Mouse (Mus musculus) gastrocnemius, adult 2 months (tissue): ENCODE results near the gene Naa50. TPM values are rescaled to one million over a fixed set of nuclear protein-coding genes. Genes with fewer than 3 reads are reported as not detected.
A peak's percentile ranks its signal among the peaks of the same experiment; 100 is the strongest.

Experiments used
- DNase-seq: peaks from one replicate; pipeline ENCODE4 v3.0.0; 2022
- H3K27ac ChIP-seq: fragments of 200-600 bp; 2 replicates; pipeline ENCODE4 v1.8.1; 2022; ENCODE audit warnings: mild to moderate bottlenecking
- H3K4me3 ChIP-seq: fragments of 200-600 bp; 2 replicates; pipeline ENCODE4 v1.8.1; 2022; ENCODE audit warnings: mild to moderate bottlenecking, moderate library complexity
- CTCF ChIP-seq: fragments of 200-600 bp; IDR thresholded peaks from 2 replicates; pipeline ENCODE4 v1.8.1; 2022; ENCODE audit warnings: antibody characterized with exemption, mild to moderate bottlenecking, moderate library complexity
- intact Hi-C: fragments of 180-260 bp; cut with DNase I; formaldehyde crosslinking; loops from one replicate; pipeline ENCODE4 v1.15.1; 2025
- total RNA-seq, 2 experiments: library from RNA; stranded (reverse); gene quantifications; 2 replicates each; pipeline ENCODE4 v1.2.3; 2021

Naa50 gene
- total RNA-seq, 2 experiments from 2014 or later = 181 to 195 TPM

GRCm38 (mm10) chr16:44184769-44185168 lies 45.1 kb downstream of the Naa50 start:
- peak overlapping the region; percentile 16; the same call in 1 of the 2 replicates for H3K27ac ChIP-seq
- H3K4me3 ChIP-seq = no peak overlapping the region
- no peak for TF ChIP-seq CTCF
- no peak for DNase-seq
- intact Hi-C loops = no loop called here

GRCm38 (mm10) chr16:44187172-44187571 lies 47.5 kb downstream of the Naa50 start:
- no peak overlapping the region for H3K4me3 ChIP-seq
- intact Hi-C loops = no loop called here
- TF ChIP-seq CTCF = no peak
- H3K27ac ChIP-seq = no peak overlapping the region
- DNase-seq = no peak

- TF ChIP-seq CTCF = no peak
- no peak for DNase-seq
Measured at GRCm38 (mm10) chr16:44188766-44189165, 49.1 kb downstream of the Naa50 start.

GRCm38 (mm10) chr16:44190032-44190431 lies 50.4 kb downstream of the Naa50 start:
- intact Hi-C loops = no loop called here
- H3K4me3 ChIP-seq = no peak overlapping the region
- TF ChIP-seq CTCF = no peak
- DNase-seq = no peak
- H3K27ac ChIP-seq = peak overlapping the region; percentile 70

More at GRCm38 (mm10) chr16:44188766-44189165, 49.1 kb downstream of the Naa50 start:
- intact Hi-C loops = no loop called here
- Histone ChIP-seq H3K27ac (no peak overlapping the region), H3K4me3 (no peak overlapping the region)

DNA sequence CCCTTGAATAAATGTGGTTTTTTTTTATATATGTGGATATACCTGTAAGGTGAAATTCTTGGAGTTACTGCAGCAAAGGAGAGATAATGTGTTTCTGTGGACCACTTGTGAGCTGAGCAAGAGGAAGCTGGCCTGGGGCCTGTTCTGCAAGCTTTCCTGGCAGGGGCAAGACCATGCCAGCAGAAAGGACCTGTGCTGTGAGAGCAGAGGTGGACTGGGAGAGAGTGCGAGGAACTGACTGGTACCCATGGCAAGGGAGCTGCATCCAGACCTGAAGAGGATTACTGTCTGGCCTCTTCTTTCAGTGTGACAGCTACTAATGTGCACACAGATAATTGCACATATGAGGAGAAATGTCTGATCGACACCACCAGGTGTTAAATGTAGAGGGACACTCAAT lies 51.3 kb downstream of the Naa50 start:
- DNase-seq = no peak
- no peak for TF ChIP-seq CTCF
- no peak overlapping the region for H3K4me3 ChIP-seq
- intact Hi-C loops = no loop called here
- H3K27ac ChIP-seq = peak overlapping the region; percentile 70

DNA sequence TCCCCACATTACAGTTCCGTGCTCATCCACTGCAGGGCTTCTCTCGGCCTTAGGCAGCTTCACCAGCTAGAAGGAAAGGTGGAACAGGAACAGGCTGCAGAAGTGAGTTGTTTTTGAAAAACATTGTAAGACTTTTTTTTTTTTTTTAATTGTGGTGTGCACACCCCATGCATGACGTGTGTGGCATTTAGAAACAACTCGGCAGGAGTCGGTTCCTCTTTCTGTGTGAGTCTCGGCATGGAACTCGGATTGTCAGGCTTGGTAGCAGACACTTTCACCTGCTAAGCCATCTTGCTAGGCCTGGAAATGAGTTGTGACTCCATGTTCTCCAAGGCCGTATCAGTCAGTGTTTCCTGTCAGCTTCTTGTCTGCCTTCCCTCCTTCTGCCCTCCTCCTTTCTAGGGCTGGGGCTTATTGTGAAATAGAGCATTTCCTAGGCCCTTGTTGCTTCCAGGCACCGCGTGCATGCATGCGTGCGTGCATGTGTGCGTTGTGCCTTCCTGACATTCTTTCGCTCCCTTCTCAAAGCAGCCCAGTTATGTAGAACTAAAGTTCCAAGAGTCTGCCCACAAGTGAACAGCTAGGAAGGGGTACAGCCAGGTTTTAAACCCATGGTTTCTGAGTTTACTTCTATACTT lies 59.6 kb downstream of the Naa50 start:
- no peak for DNase-seq
- Histone ChIP-seq H3K27ac (peak overlapping the region; percentile 79), H3K4me3 (no peak overlapping the region)
- TF ChIP-seq CTCF = no peak
- intact Hi-C loops = no loop called here

DNA sequence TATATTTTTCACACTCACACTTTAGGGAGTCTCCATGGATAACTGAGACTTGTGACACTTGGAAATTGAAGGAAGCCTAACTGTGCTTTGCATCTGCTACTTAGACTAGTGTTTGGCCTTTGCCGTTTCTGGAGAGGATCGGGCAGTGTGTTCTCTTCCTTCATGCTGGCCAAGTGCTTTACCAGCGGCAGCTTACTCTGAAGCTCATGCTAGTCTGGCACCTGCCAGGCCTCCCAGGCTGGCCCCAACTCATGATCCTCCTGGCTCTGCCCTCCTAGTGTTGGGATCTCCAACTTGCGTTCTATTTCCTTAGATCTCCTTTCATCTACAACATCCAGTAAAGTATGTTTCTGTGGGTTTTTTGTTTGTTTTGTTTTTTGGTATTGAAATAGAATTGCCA lies 60.5 kb downstream of the Naa50 start:
- H3K27ac ChIP-seq = peak overlapping the region; percentile 79
- peak; percentile 70 for DNase-seq
- H3K4me3 ChIP-seq = no peak overlapping the region
- no peak for TF ChIP-seq CTCF
- intact Hi-C loops = no loop called here

DNA sequence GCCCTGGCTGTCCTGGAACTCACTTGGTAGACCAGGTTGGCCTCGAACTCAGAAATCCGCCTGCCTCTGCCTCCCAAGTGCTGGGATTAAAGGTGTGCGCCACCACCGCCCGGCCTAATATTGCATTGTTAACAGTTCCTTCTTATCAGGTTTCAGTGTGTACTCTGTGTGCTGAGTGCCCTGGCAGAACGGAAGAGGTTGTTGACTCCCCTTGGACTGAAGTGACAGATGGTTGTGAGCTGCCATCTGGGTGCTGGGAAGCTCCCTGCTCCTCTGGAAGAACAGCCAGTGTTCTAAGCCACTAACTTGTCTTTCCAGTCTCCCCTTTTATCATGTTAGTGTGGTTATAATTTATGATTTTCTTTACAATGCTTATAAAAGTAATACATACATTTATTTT lies 64.7 kb downstream of the Naa50 start:
- DNase-seq = no peak

GRCm38 (mm10) chr16:44205973-44206372 lies 66.3 kb downstream of the Naa50 start:
- H3K4me3 ChIP-seq = no peak overlapping the region
- peak; percentile 65 for DNase-seq
- no peak for TF ChIP-seq CTCF
- intact Hi-C loops = no loop called here
- H3K27ac ChIP-seq = peak overlapping the region; percentile 72

More for the DNA sequence above, 64.7 kb downstream of the Naa50 start:
- intact Hi-C loops = no loop called here
- peak overlapping the region; percentile 70 for H3K27ac ChIP-seq
- H3K4me3 ChIP-seq = no peak overlapping the region
- no peak for TF ChIP-seq CTCF

- no peak for TF ChIP-seq CTCF
- Histone ChIP-seq H3K4me3 (no peak overlapping the region), H3K27ac (peak overlapping the region; percentile 48)
- intact Hi-C loops = no loop called here
- no peak for DNase-seq
Measured at GRCm38 (mm10) chr16:44210156-44211053, 70.8 kb downstream of the Naa50 start.

DNA sequence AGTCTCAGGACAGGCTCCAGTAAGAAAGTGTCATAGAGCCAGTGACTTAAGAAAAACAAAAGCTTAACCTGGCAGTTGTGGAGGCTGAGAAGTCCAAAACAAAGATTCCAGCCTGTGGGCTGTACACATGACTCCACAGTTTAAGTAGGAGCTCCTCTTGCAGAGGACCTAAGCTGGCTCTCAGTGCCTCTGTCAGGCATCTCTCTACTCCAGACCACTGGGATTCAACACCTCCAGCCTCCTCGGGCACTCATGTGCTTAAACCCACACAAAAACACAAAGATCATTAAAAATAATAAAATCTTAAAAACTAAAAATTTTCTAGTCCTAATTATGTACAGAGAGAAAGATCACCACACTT lies 71.4 kb downstream of the Naa50 start:
- TF ChIP-seq CTCF = no peak
- DNase-seq = no peak
- intact Hi-C loops = no loop called here
- Histone ChIP-seq H3K4me3 (no peak overlapping the region), H3K27ac (peak overlapping the region; percentile 48)

DNA sequence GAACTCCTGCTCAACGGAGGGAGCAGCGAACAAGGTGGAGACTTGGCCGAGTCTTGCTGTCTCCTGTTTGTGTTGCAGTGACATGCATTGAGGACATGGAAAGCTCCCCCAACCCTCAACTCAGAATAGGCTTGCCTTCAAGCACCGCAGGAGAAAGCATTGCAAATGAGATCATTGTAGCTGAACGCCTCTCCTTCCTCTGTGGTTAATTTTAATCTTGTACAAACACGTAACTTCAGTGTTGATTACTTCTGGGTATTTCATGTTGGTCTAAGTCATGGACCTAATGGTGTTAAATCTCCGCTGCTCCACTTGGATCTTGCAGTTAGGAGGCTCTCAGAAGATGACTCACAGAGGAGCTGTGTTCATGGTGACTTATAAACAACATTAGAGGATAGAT lies 73.1 kb downstream of the Naa50 start:
- no peak for DNase-seq
- TF ChIP-seq CTCF = no peak
- intact Hi-C loops = no loop called here
- no peak overlapping the region for H3K4me3 ChIP-seq
- H3K27ac ChIP-seq = peak overlapping the region; percentile 96

Other genes with a start within 250 kb of the Naa50 start
- gene Qtrt2, start 213.0 kb upstream of the Naa50 start, total RNA-seq = 10 to 100 TPM; 11.0 to 11.4 TPM
- gene Zdhhc23, start 160.0 kb upstream of the Naa50 start, total RNA-seq = 10 to 100 TPM in 1 of 2 experiments, 1 to 10 TPM in 1; 8.4 to 24.7 TPM
- gene Gramd1c, start 76.5 kb upstream of the Naa50 start, total RNA-seq = under 1 TPM; 0.18 to 0.42 TPM
- 10 to 100 TPM; 17.0 to 20.1 TPM for gene Atp6v1a, start 125 bp upstream of the Naa50 start, total RNA-seq
- gene Usf3, start 33.4 kb downstream of the Naa50 start, total RNA-seq = 10 to 100 TPM; 41.6 to 47.9 TPM
- under 1 TPM; 0.08 to 0.11 TPM for gene Sidt1, start 193.4 kb downstream of the Naa50 start, total RNA-seq
- 1 to 10 TPM; 6.6 to 7.7 TPM for gene Spice1, start 207.3 kb downstream of the Naa50 start, total RNA-seq